Mouse (Mus musculus): ENCODE results near the gene Nav2.
A peak's percentile ranks its signal among the peaks of the same experiment; 100 is the strongest.

Gene Nav2

GRCm38 (mm10) chr7:49411803-49412202 lies 503.3 kb downstream of the Nav2 start:
- DNase-seq: no peak

GRCm38 (mm10) chr7:49415131-49415530 lies 506.6 kb downstream of the Nav2 start:
- no peak for DNase-seq

GRCm38 (mm10) chr7:49415716-49416115 lies 507.2 kb downstream of the Nav2 start:
- no peak for DNase-seq

GRCm38 (mm10) chr7:49418841-49419240 lies 510.3 kb downstream of the Nav2 start:
- DNase-seq: no peak

- DNase-seq: no peak
Observed at GRCm38 (mm10) chr7:49420139-49420802, 511.8 kb downstream of the Nav2 start.

GRCm38 (mm10) chr7:49421261-49421660 lies 512.7 kb downstream of the Nav2 start:
- DNase-seq: no peak

GRCm38 (mm10) chr7:49423943-49424342 lies 515.4 kb downstream of the Nav2 start:
- no peak for DNase-seq

- peak; percentile 56 to 78 for DNase-seq
Observed at GRCm38 (mm10) chr7:49426060-49426459, 517.5 kb downstream of the Nav2 start.

- DNase-seq: peak; percentile 44 to 47
Observed at GRCm38 (mm10) chr7:49427843-49428242, 519.3 kb downstream of the Nav2 start.

GRCm38 (mm10) chr7:49428947-49429346 lies 520.4 kb downstream of the Nav2 start:
- DNase-seq: peak in 1 of 2 experiments; percentile 38

- no peak for DNase-seq
Observed at GRCm38 (mm10) chr7:49430808-49431207, 522.3 kb downstream of the Nav2 start.

GRCm38 (mm10) chr7:49433945-49434344 lies 525.4 kb downstream of the Nav2 start:
- no peak for DNase-seq

- DNase-seq: no peak
Observed at GRCm38 (mm10) chr7:49436492-49436891, 528.0 kb downstream of the Nav2 start.

- no peak for DNase-seq
Observed at GRCm38 (mm10) chr7:49437901-49438300, 529.4 kb downstream of the Nav2 start.

- peak; percentile 56 to 73 for DNase-seq
Observed at GRCm38 (mm10) chr7:49439136-49439535, 530.6 kb downstream of the Nav2 start.

- DNase-seq: peak; percentile 27 to 51
Observed at GRCm38 (mm10) chr7:49440333-49440969, 531.9 kb downstream of the Nav2 start.

- no peak for DNase-seq
Observed at GRCm38 (mm10) chr7:49442174-49442573, 533.7 kb downstream of the Nav2 start.

- no peak for DNase-seq
Observed at GRCm38 (mm10) chr7:49448580-49448979, 540.1 kb downstream of the Nav2 start.

- DNase-seq: no peak
Observed at GRCm38 (mm10) chr7:49450261-49451141, 542.0 kb downstream of the Nav2 start.

GRCm38 (mm10) chr7:49451240-49451639 lies 542.7 kb downstream of the Nav2 start:
- DNase-seq: no peak

- peak in 1 of 2 experiments; percentile 38 for DNase-seq
Observed at GRCm38 (mm10) chr7:49452274-49452673, 543.8 kb downstream of the Nav2 start.

- no peak for DNase-seq
Observed at GRCm38 (mm10) chr7:49454601-49455000, 546.1 kb downstream of the Nav2 start.

GRCm38 (mm10) chr7:49456148-49456547 lies 547.6 kb downstream of the Nav2 start:
- DNase-seq: peak; percentile 63 to 80

- no peak for DNase-seq
Observed at GRCm38 (mm10) chr7:49457398-49457797, 548.9 kb downstream of the Nav2 start.
